Mouse (Mus musculus): ENCODE measurements around the gene Lrrfip2.

The Lrrfip2 gene

GRCm38 (mm10) chr9:111166612-111167011 is 49.2 kb downstream of the Lrrfip2 start:
- no peak for DNase-seq

- DNase-seq, result no peak
These were observed 53.0 kb downstream of the Lrrfip2 start for GRCm38 (mm10) chr9:111170430-111170829.

- no peak for DNase-seq
These were observed 56.7 kb downstream of the Lrrfip2 start for GRCm38 (mm10) chr9:111174071-111174470.

- DNase-seq, result no peak
These were observed 61.6 kb downstream of the Lrrfip2 start for GRCm38 (mm10) chr9:111178971-111179370.

GRCm38 (mm10) chr9:111182176-111182575 is 64.8 kb downstream of the Lrrfip2 start:
- DNase-seq, result no peak

- no peak for DNase-seq
These were observed 67.5 kb downstream of the Lrrfip2 start for GRCm38 (mm10) chr9:111184929-111185328.

- no peak for DNase-seq
These were observed 69.5 kb downstream of the Lrrfip2 start for GRCm38 (mm10) chr9:111186861-111187260.

- no peak for DNase-seq
These were observed 71.3 kb downstream of the Lrrfip2 start for GRCm38 (mm10) chr9:111188731-111189130.

- DNase-seq, result no peak
These were observed 75.8 kb downstream of the Lrrfip2 start for GRCm38 (mm10) chr9:111193211-111193610.

- DNase-seq, result no peak
These were observed 79.7 kb downstream of the Lrrfip2 start for GRCm38 (mm10) chr9:111197116-111197515.

GRCm38 (mm10) chr9:111197712-111198111 is 80.3 kb downstream of the Lrrfip2 start:
- DNase-seq, result no peak

GRCm38 (mm10) chr9:111198332-111198731 is 80.9 kb downstream of the Lrrfip2 start:
- no peak for DNase-seq

- no peak for DNase-seq
These were observed 82.8 kb downstream of the Lrrfip2 start for GRCm38 (mm10) chr9:111200208-111200607.

- DNase-seq, result no peak
These were observed 87.4 kb downstream of the Lrrfip2 start for GRCm38 (mm10) chr9:111204601-111205375.

- DNase-seq, result no peak
These were observed 90.3 kb downstream of the Lrrfip2 start for GRCm38 (mm10) chr9:111207683-111208082.

GRCm38 (mm10) chr9:111208185-111208584 is 90.8 kb downstream of the Lrrfip2 start:
- DNase-seq, result no peak

GRCm38 (mm10) chr9:111209158-111209699 is 91.8 kb downstream of the Lrrfip2 start:
- no peak for DNase-seq

GRCm38 (mm10) chr9:111210412-111210811 is 93.0 kb downstream of the Lrrfip2 start:
- DNase-seq, result no peak

- DNase-seq, result no peak
These were observed 94.0 kb downstream of the Lrrfip2 start for GRCm38 (mm10) chr9:111211122-111212041.

- no peak for DNase-seq
These were observed 96.1 kb downstream of the Lrrfip2 start for GRCm38 (mm10) chr9:111213501-111213900.

- DNase-seq, result no peak
These were observed 99.0 kb downstream of the Lrrfip2 start for GRCm38 (mm10) chr9:111216424-111216823.

GRCm38 (mm10) chr9:111220551-111221080 is 103.2 kb downstream of the Lrrfip2 start:
- no peak for DNase-seq

- DNase-seq, result no peak
These were observed 104.2 kb downstream of the Lrrfip2 start for GRCm38 (mm10) chr9:111221580-111221979.

Measured in thymus, postnatal 36 days (tissue).